Mouse (Mus musculus) limb, embryonic 12.5 days (tissue): ENCODE data around the gene Dffb. TPM values are rescaled to one million over a fixed set of nuclear protein-coding genes. Genes with fewer than 3 reads are reported as not detected.

ENCODE experiments used
- ATAC-seq: fragments of 200-750 bp; cut with Nextera tagmentation; 2 replicates; pipeline ENCODE4 v1.8.0; 2017; ENCODE audit warnings: low read depth, moderate TSS enrichment; ENCODE audit not compliant: insufficient number of reproducible peaks, insufficient read depth, low FRiP score, low TSS enrichment
- H3K27ac ChIP-seq: fragments of 300-500 bp; sonication (generic); 2 replicates; pipeline ENCODE4 v1.5.1; 2016; ENCODE audit warnings: mild to moderate bottlenecking, moderate library complexity
- H3K27me3 ChIP-seq: fragments of 300-500 bp; sonication (generic); 2 replicates; pipeline ENCODE4 v1.6.1; 2016; ENCODE audit warnings: mild to moderate bottlenecking, moderate library complexity
- H3K36me3 ChIP-seq: fragments of 300-500 bp; sonication (generic); 2 replicates; pipeline ENCODE4 v1.6.1; 2016; ENCODE audit warnings: mild to moderate bottlenecking, moderate library complexity
- H3K4me1 ChIP-seq: fragments of 300-500 bp; sonication (generic); replicated peaks from 2 replicates; pipeline ENCODE4 v1.6.1; 2016
- H3K4me2 ChIP-seq: fragments of 300-500 bp; sonication (generic); 2 replicates; pipeline ENCODE4 v1.6.1; 2016; ENCODE audit warnings: mild to moderate bottlenecking, moderate library complexity
- H3K4me3 ChIP-seq: fragments of 300-500 bp; sonication (generic); replicated peaks from 2 replicates; pipeline ENCODE4 v1.5.1; 2016; ENCODE audit warnings: mild to moderate bottlenecking
- H3K9ac ChIP-seq: fragments of 300-500 bp; sonication (generic); replicated peaks from 2 replicates; pipeline ENCODE4 v1.6.1; 2016; ENCODE audit warnings: mild to moderate bottlenecking, moderate library complexity
- H3K9me3 ChIP-seq: fragments of 300-500 bp; sonication (generic); 2 replicates; pipeline ENCODE4 v1.6.1; 2016; ENCODE audit warnings: mild to moderate bottlenecking, moderate library complexity
- WGBS: fragments of 180-500 bp; shearing (Covaris S2); methylation state at CpG from one replicate; pipeline ENCODE4 v1.1.7; 2016; 5-methylcytosine and 5-hydroxymethylcytosine counted together
- polyA plus RNA-seq: library from polyadenylated mRNA; unstranded; fragments of >200 nt; fragmentation: Nextera tagmentation; extraction: Ambion mirVana; gene quantifications from 2 replicates; pipeline ENCODE4 v1.2.1, GENCODE M21; 2016

The Dffb gene
- polyA plus RNA-seq = 14.9 and 15.9 TPM in 2 replicates

- H3K36me3 ChIP-seq = peaks cover 37% of the 10 kb centered on the region
- peak; percentile 94 for ATAC-seq
- H3K9ac ChIP-seq = peak within 1 kb of the TSS; percentile 83
- H3K9me3 ChIP-seq = no peaks in the 10 kb centered on the region
- H3K27me3 ChIP-seq = no peaks in the 10 kb centered on the region
- peak within 1 kb of the TSS; percentile 93 for H3K4me2 ChIP-seq
- peak within 1 kb of the TSS; percentile 56 for H3K27ac ChIP-seq
- WGBS = 1% methylated on average over 68 of the region's 68 CpGs
- H3K4me3 ChIP-seq = peak within 1 kb of the TSS; percentile 90
- H3K4me1 ChIP-seq = peaks cover 25% of the 10 kb centered on the region
Observed at GRCm38 (mm10) chr4:153974431-153975291, at the start of gene Dffb, which contains the start of gene Cep104. Dffb (minus strand) TSS chr4:153975126. Cep104 (plus strand) TSS chr4:153975194.

GRCm38 (mm10) chr4:154023754-154024601, 49.1 kb upstream of the Dffb start:
- Histone ChIP-seq H3K27ac (no peak overlapping the region), H3K36me3 (peaks cover 36% of the 10 kb centered on the region), H3K4me1 (peaks cover 10% of the 10 kb centered on the region), H3K4me3 (no peak overlapping the region), H3K4me2 (no peak overlapping the region), H3K9ac (no peak overlapping the region; the same call in 1 of the 2 replicates), H3K9me3 (no peaks in the 10 kb centered on the region), H3K27me3 (peaks cover 56% of the 10 kb centered on the region)
- no peak for ATAC-seq
- WGBS = 24% methylated on average over 8 of the region's 8 CpGs

GRCm38 (mm10) chr4:154022844-154023243, 47.9 kb upstream of the Dffb start:
- H3K27me3 ChIP-seq = peaks cover 51% of the 10 kb centered on the region
- H3K27ac ChIP-seq = no peak overlapping the region
- no peaks in the 10 kb centered on the region for H3K9me3 ChIP-seq
- no peak overlapping the region for H3K4me2 ChIP-seq
- H3K4me3 ChIP-seq = no peak overlapping the region
- peaks cover 47% of the 10 kb centered on the region for H3K36me3 ChIP-seq
- ATAC-seq = no peak
- H3K4me1 ChIP-seq = peaks cover 10% of the 10 kb centered on the region
- 57% methylated on average over 4 of the region's 4 CpGs for WGBS
- H3K9ac ChIP-seq = no peak overlapping the region

- 73% methylated on average over 4 of the region's 4 CpGs for WGBS
- no peaks in the 10 kb centered on the region for H3K9me3 ChIP-seq
- H3K36me3 ChIP-seq = peaks cover 51% of the 10 kb centered on the region
- H3K4me2 ChIP-seq = no peak overlapping the region
- ATAC-seq = no peak
- no peak overlapping the region for H3K27ac ChIP-seq
- H3K4me1 ChIP-seq = peaks cover 10% of the 10 kb centered on the region
- H3K27me3 ChIP-seq = peaks cover 47% of the 10 kb centered on the region
- H3K4me3 ChIP-seq = no peak overlapping the region
- no peak overlapping the region for H3K9ac ChIP-seq
Observed at GRCm38 (mm10) chr4:154022407-154022806, 47.5 kb upstream of the Dffb start.

GRCm38 (mm10) chr4:154021432-154021831, 46.5 kb upstream of the Dffb start:
- WGBS = 90% methylated on average over 9 of the region's 9 CpGs
- Histone ChIP-seq H3K4me2 (no peak overlapping the region), H3K36me3 (peaks cover 61% of the 10 kb centered on the region), H3K27ac (no peak overlapping the region), H3K9ac (no peak overlapping the region), H3K4me3 (no peak overlapping the region), H3K9me3 (no peaks in the 10 kb centered on the region), H3K27me3 (peaks cover 37% of the 10 kb centered on the region), H3K4me1 (peaks cover 10% of the 10 kb centered on the region)
- ATAC-seq = no peak

GRCm38 (mm10) chr4:154019571-154019970, 44.6 kb upstream of the Dffb start:
- no peak overlapping the region for H3K4me2 ChIP-seq
- no peak overlapping the region for H3K27ac ChIP-seq
- ATAC-seq = no peak
- H3K4me1 ChIP-seq = no peaks in the 10 kb centered on the region
- peaks cover 18% of the 10 kb centered on the region for H3K27me3 ChIP-seq
- H3K36me3 ChIP-seq = peaks cover 80% of the 10 kb centered on the region
- no peak overlapping the region for H3K4me3 ChIP-seq
- 81% methylated on average over 7 of the region's 7 CpGs for WGBS
- no peak overlapping the region for H3K9ac ChIP-seq
- no peaks in the 10 kb centered on the region for H3K9me3 ChIP-seq

- no peak for ATAC-seq
- 91% methylated on average over 11 of the region's 11 CpGs for WGBS
- Histone ChIP-seq H3K9ac (no peak overlapping the region), H3K27ac (no peak overlapping the region), H3K9me3 (no peaks in the 10 kb centered on the region), H3K4me2 (no peak overlapping the region), H3K4me3 (no peak overlapping the region), H3K36me3 (peaks cover 70% of the 10 kb centered on the region), H3K4me1 (peaks cover 24% of the 10 kb centered on the region), H3K27me3 (no peaks in the 10 kb centered on the region)
Observed at GRCm38 (mm10) chr4:154015476-154015875, 40.5 kb upstream of the Dffb start.

GRCm38 (mm10) chr4:154012132-154012882, 37.4 kb upstream of the Dffb start:
- H3K4me2 ChIP-seq = peak overlapping the region; percentile 99
- H3K36me3 ChIP-seq = peaks cover 40% of the 10 kb centered on the region
- H3K9me3 ChIP-seq = no peaks in the 10 kb centered on the region
- H3K4me3 ChIP-seq = peak overlapping the region; percentile 100
- peak overlapping the region; percentile 97 for H3K9ac ChIP-seq
- peaks cover 24% of the 10 kb centered on the region for H3K4me1 ChIP-seq
- WGBS = 2% methylated on average over 55 of the region's 55 CpGs
- no peaks in the 10 kb centered on the region for H3K27me3 ChIP-seq
- no peak for ATAC-seq
- H3K27ac ChIP-seq = peak overlapping the region; percentile 72

- Histone ChIP-seq H3K9me3 (no peaks in the 10 kb centered on the region), H3K36me3 (peaks cover 40% of the 10 kb centered on the region), H3K27ac (peak within 1 kb of the TSS; percentile 72), H3K4me3 (peak within 1 kb of the TSS; percentile 100), H3K4me2 (peak within 1 kb of the TSS; percentile 99), H3K27me3 (no peaks in the 10 kb centered on the region), H3K4me1 (peaks cover 24% of the 10 kb centered on the region), H3K9ac (peak within 1 kb of the TSS; percentile 97)
- ATAC-seq = peak; percentile 91
- under 1% methylated on average over 54 of the region's 59 CpGs for WGBS
Observed at GRCm38 (mm10) chr4:154011646-154012089, 36.7 kb upstream of the Dffb start, which contains the start of gene Lrrc47. Lrrc47 (plus strand) TSS chr4:154011731.

- ATAC-seq = peak; percentile 56
- WGBS = 29% methylated on average over 13 of the region's 13 CpGs
- Histone ChIP-seq H3K4me3 (peak overlapping the region; percentile 100), H3K36me3 (peaks cover 40% of the 10 kb centered on the region), H3K27me3 (no peaks in the 10 kb centered on the region), H3K9me3 (no peaks in the 10 kb centered on the region), H3K27ac (peak overlapping the region; percentile 72), H3K9ac (peak overlapping the region; percentile 97), H3K4me1 (peaks cover 24% of the 10 kb centered on the region), H3K4me2 (peak overlapping the region; percentile 99)
Observed at GRCm38 (mm10) chr4:154010907-154011645, 36.1 kb upstream of the Dffb start.
